Mouse (Mus musculus) ES-Bruce4 (cell line): ENCODE data around the gene Tbkbp1.

ENCODE experiments used
- CTCF ChIP-seq: IDR thresholded peaks from one replicate; pipeline ENCODE4 v1.8.1; 2011; ENCODE audit warnings: low read depth, low read length
- EP300 ChIP-seq: IDR thresholded peaks from 2 replicates; pipeline ENCODE4 v1.6.1; 2011; ENCODE audit warnings: low read depth, low read length; ENCODE audit not compliant: insufficient read depth
- POLR2A ChIP-seq: IDR thresholded peaks from one replicate; pipeline ENCODE4 v1.8.1; 2011; ENCODE audit warnings: low read length; ENCODE audit not compliant: insufficient read depth

- TF ChIP-seq CTCF (no peak), POLR2A (no peak), EP300 (no peak)
These were observed 36.4 kb downstream of the Tbkbp1 start, which contains the start of gene Tbx21 for GRCm38 (mm10) chr11:97114671-97115601.
